Mouse (Mus musculus) MEL (cell line): Measurements from ENCODE around the gene Olfr544.

Experiments used
- CTCF ChIP-seq, 3 experiments: IDR thresholded peaks in 2 of 3; conservative IDR thresholded peaks in 1 of 3; 2 replicates each; pipeline ENCODE4 v1.5.1; 2011 to 2012; ENCODE audit warnings: low read length in 3 of 3, low read depth in 2 of 3, mild to moderate bottlenecking in 2 of 3, improper control_type of control experiment in 1 of 3, inconsistent platforms in 1 of 3, mixed read lengths in 1 of 3, moderate library complexity in 1 of 3; ENCODE audit not compliant: control insufficient read depth in 1 of 3, insufficient read depth in 1 of 3, poor library complexity in 1 of 3, severe bottlenecking in 1 of 3
- EP300 ChIP-seq, 2 experiments: IDR thresholded peaks; 2 replicates each; pipeline ENCODE4 v1.6.1; 2011; ENCODE audit warnings: improper control_type of control experiment in 2 of 2, low read length in 2 of 2, low read depth in 1 of 2, mild to moderate bottlenecking in 1 of 2
- ETS1 ChIP-seq: IDR thresholded peaks from 2 replicates; pipeline ENCODE4 v1.6.1; 2012; ENCODE audit warnings: low read depth, mild to moderate bottlenecking, inconsistent platforms, low read length, improper control_type of control experiment, moderate library complexity
- GABPA ChIP-seq: IDR thresholded peaks from 2 replicates; pipeline ENCODE4 v1.6.1; 2012; ENCODE audit warnings: low read depth, mild to moderate bottlenecking, inconsistent platforms, low read length, improper control_type of control experiment, moderate library complexity
- JUND ChIP-seq: IDR thresholded peaks from 2 replicates; pipeline ENCODE4 v1.6.1; 2011; ENCODE audit warnings: low read depth, mild to moderate bottlenecking, improper control_type of control experiment, low read length
- MAFK ChIP-seq: IDR thresholded peaks from 2 replicates; pipeline ENCODE4 v1.6.1; 2011; ENCODE audit warnings: low read depth, mild to moderate bottlenecking, low read length, improper control_type of control experiment, borderline replicate concordance
- MEF2A ChIP-seq: IDR thresholded peaks from 2 replicates; pipeline ENCODE4 v1.6.1; 2014; ENCODE audit warnings: low read depth, mild to moderate bottlenecking, inconsistent platforms, low read length, improper control_type of control experiment; ENCODE audit not compliant: poor library complexity, insufficient replicate concordance, severe bottlenecking; ENCODE audit errors: extremely low read depth
- POLR2A ChIP-seq, 2 experiments: IDR thresholded peaks; 2 replicates each; pipeline ENCODE4 v1.6.1; 2011 to 2012; ENCODE audit warnings: low read length in 2 of 2, mild to moderate bottlenecking in 2 of 2, control low read depth in 1 of 2, improper control_type of control experiment in 1 of 2, low read depth in 1 of 2, moderate library complexity in 1 of 2; ENCODE audit not compliant: control insufficient read depth in 1 of 2, insufficient read depth in 1 of 2, poor library complexity in 1 of 2
- SMC3 ChIP-seq: IDR thresholded peaks from 2 replicates; pipeline ENCODE4 v1.6.1; 2011; ENCODE audit warnings: low read depth, low read length, improper control_type of control experiment
- ZC3H11A ChIP-seq: IDR thresholded peaks from 2 replicates; pipeline ENCODE4 v1.6.1; 2012; ENCODE audit warnings: low read depth, mild to moderate bottlenecking, inconsistent platforms, low read length, improper control_type of control experiment

DNA sequence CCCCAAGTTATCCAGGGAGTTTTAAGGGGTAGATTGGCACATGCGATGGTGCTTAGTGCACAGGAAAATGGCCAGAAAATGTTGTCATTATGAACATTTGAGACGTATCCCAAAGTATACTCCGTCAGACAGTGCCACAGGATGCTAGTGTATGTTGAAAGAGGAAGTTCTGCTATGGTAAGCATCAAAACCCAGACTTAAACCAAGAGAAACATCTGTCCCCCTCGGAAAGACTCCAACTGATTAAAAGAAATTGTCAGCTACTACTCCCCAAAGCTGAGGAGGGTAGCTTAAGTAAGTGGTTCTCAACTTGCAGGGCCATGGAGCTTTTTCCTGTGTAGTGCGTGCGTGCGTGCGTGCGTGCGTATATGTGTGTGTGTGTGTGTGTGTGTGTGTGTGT lies 23.8 kb upstream of the Olfr544 start:
- TF ChIP-seq CTCF (IDR thresholded peaks at IDR 0.05 in 2 of 3, conservative IDR thresholded peaks at IDR 0.05 in 1 of 3; ENCODE audit: control insufficient read depth in 1 of 3, insufficient read depth in 1 of 3, low read depth in 2 of 3, low read length in 3 of 3, poor library complexity in 1 of 3, severe bottlenecking in 1 of 3) = no peak
- TF ChIP-seq POLR2A (IDR thresholded peaks at IDR 0.05; ENCODE audit: control insufficient read depth in 1 of 2, insufficient read depth in 1 of 2, low read depth in 1 of 2, low read length in 2 of 2, poor library complexity in 1 of 2) = no peak
- TF ChIP-seq ZC3H11A = no peak
- no peak for TF ChIP-seq JUND
- TF ChIP-seq EP300 (IDR thresholded peaks at IDR 0.05; ENCODE audit: low read depth in 1 of 2, low read length in 2 of 2) = no peak
- TF ChIP-seq SMC3 = no peak
- TF ChIP-seq GABPA = no peak
- TF ChIP-seq MEF2A = no peak
- TF ChIP-seq ETS1 = no peak
- no peak for TF ChIP-seq MAFK
